ENCODE assay signal across 8 mouse cellular contexts in the genomic region with DNA sequence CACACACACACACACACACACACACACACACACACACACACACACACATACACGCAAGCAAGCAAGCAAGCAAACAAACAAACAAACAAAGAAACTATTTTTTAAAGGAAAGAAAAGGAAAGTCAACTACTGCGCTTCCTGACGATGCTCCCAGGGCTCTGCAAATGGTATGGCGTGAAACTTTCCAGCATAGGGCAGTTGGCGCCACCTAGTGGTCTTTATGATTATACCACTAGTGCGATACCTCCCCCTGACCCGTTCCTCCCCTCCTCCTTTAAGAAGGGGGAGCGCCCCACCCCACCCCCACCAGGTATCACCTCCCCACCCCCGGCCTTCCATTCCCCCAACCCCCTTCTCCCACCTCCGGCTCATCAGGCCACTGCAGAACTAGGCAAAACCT. TPM values are rescaled to one million over a fixed set of nuclear protein-coding genes. Genes with fewer than 3 reads are reported as not detected.
DNase-seq lines count a peak whose midpoint lies in the region; ATAC-seq and TF ChIP-seq lines count a peak whose summit lies in the region.

No protein-coding gene starts in this region.

- peak; percentile 86 for TF ChIP-seq CTCF in lung, embryonic 14.5 days (IDR thresholded peaks at IDR 0.05; ENCODE audit: low read depth)

- ATAC-seq in forebrain, embryonic 13.5 days: peak; percentile 70
- peak; percentile 62; the same call in 1 of the 2 replicates for ATAC-seq in lung, embryonic 14.5 days (ENCODE audit: insufficient read depth)

- H3K27ac ChIP-seq in forebrain, embryonic 13.5 days: no peak overlapping the region
- no peak overlapping the region for H3K27ac ChIP-seq in lung, embryonic 14.5 days (ENCODE audit: low read depth)

- peaks cover 12% of the 10 kb centered on the region; the same call in 1 of the 2 replicates for H3K27me3 ChIP-seq in forebrain, embryonic 13.5 days
- H3K27me3 ChIP-seq in lung, embryonic 14.5 days (ENCODE audit: insufficient read depth, low read length): no peaks in the 10 kb centered on the region

- no peak overlapping the region for H3K4me2 ChIP-seq in forebrain, embryonic 13.5 days
- no peak overlapping the region for H3K4me2 ChIP-seq in lung, embryonic 14.5 days

- H3K9me3 ChIP-seq in forebrain, embryonic 13.5 days (replicated peaks): no peaks in the 10 kb centered on the region
- no peaks in the 10 kb centered on the region for H3K9me3 ChIP-seq in lung, embryonic 14.5 days (ENCODE audit: low read depth, low read length)

- no peaks in the 10 kb centered on the region for H3K36me3 ChIP-seq in forebrain, embryonic 13.5 days (ENCODE audit: poor library complexity, severe bottlenecking)
- H3K36me3 ChIP-seq in lung, embryonic 14.5 days (ENCODE audit: insufficient read depth): no peaks in the 10 kb centered on the region

- no peak overlapping the region for H3K9ac ChIP-seq in forebrain, embryonic 13.5 days
- H3K9ac ChIP-seq in lung, embryonic 14.5 days: no peak overlapping the region

- peak; percentile 40 for DNase-seq in urinary bladder, postnatal 25 days (ENCODE audit: low spot score)
- no peak for DNase-seq in urinary bladder, adult 2 months (ENCODE audit: low spot score)
- peak; percentile 30 for DNase-seq in c-Kit-positive CD71-positive TER-119-negative erythroid progenitor cells, embryonic 14.5 days (ENCODE audit: low read depth)
- DNase-seq in hindlimb bud, embryonic 11.5 days (ENCODE audit: extremely low spot score, low read depth, low spot score): peak; percentile 28
- DNase-seq in lung, embryonic 14.5 days: peak; percentile 91
- DNase-seq in ovary, postnatal 14 days (ENCODE audit: low spot score): peak; percentile 42
- DNase-seq in urinary bladder, postnatal 4 days (ENCODE audit: low spot score in 2 of 2): no peak

- H3K4me3 ChIP-seq in forebrain, embryonic 13.5 days: no peak overlapping the region
- H3K4me3 ChIP-seq in lung, embryonic 14.5 days (ENCODE audit: low read depth, low read length): no peak overlapping the region

- WGBS in forebrain, embryonic 13.5 days: 3% methylated on average over 9 of the region's 10 CpGs
- WGBS in lung, embryonic 14.5 days: 3% methylated on average over 10 of the region's 10 CpGs

- peaks cover 6% of the 10 kb centered on the region; the same call in 1 of the 2 replicates for H3K4me1 ChIP-seq in forebrain, embryonic 13.5 days
- H3K4me1 ChIP-seq in lung, embryonic 14.5 days (ENCODE audit: insufficient read depth): no peaks in the 10 kb centered on the region

RNA-seq across cellular contexts. Expression of gene Pdia6, which starts 9.4 kb away (rescaled TPM):
- polyA plus RNA-seq in urinary bladder, adult 2 months (2012; rRNA removed): 104 and 115 TPM in 2 replicates
- 374 and 387 TPM in 2 replicates for polyA plus RNA-seq in forebrain, embryonic 13.5 days (2015; fragmentation: Nextera tagmentation; extraction: Ambion mirVana)
- polyA plus RNA-seq in lung, embryonic 14.5 days (2014; fragmentation: Nextera tagmentation; extraction: Ambion mirVana): 676 and 706 TPM in 2 replicates

Comparison
In these comparisons a context has a peak if more than half of its experiments do, and no peak if none do; other contexts are left out.
1. DNase-seq: peak in urinary bladder, postnatal 25 days (single experiment), c-Kit-positive CD71-positive TER-119-negative erythroid progenitor cells, embryonic 14.5 days (single experiment), hindlimb bud, embryonic 11.5 days (single experiment), lung, embryonic 14.5 days (single experiment) and ovary, postnatal 14 days (single experiment); none in urinary bladder, adult 2 months (single experiment) and urinary bladder, postnatal 4 days (0 of 2).